Mouse (Mus musculus) kidney, postnatal 36 days (tissue): ENCODE data around the gene Tsacc.
"Not testable (repeated sequence)": the region's sequence is repeated elsewhere in the genome, so short reads cannot be mapped to it uniquely, and the experiment has no call there.

Source experiments
- DNase-seq, 2 experiments: peaks; one replicate each; pipeline ENCODE4 v3.0.0; 2021 to 2022; ENCODE audit warnings: mixed read lengths in 2 of 2

Gene Tsacc

DNA sequence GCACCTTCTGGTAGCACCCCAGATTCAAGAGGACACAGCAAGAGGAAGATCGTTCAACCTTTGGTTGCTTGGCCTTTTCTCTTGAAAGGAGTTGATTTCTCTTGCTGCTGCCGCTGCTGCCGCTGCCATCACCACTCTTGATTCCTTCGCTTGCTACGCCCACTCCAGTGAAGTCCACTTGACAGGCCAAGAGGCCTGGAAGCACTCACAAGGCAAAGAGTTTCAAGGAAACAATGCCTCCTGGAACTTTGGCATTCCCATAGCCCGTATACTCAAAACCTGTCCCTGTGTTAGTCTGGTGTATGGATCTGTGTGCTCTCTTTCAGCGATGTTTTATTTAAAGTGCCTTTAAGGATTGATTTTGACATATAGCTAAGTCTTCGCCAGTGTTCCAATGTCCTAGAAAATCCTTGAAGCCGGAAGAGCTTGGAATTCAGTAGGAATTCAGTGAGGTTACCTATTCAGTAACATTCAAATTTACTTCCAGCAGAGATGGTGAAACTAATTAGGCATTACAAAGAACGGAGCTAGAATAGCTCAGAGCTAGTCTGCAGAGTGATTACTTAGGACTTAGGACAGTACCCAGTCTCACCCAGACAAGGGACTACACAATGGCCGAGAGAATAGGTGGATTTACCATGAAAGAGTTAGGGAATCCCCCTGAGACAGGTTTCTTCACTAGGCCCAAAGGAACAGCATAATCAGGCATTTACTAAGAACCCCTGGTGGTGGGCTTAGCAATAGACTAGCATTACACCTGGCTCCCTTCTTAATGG is 15.5 kb downstream of the Tsacc start:
- not testable (repeated sequence) for DNase-seq

DNA sequence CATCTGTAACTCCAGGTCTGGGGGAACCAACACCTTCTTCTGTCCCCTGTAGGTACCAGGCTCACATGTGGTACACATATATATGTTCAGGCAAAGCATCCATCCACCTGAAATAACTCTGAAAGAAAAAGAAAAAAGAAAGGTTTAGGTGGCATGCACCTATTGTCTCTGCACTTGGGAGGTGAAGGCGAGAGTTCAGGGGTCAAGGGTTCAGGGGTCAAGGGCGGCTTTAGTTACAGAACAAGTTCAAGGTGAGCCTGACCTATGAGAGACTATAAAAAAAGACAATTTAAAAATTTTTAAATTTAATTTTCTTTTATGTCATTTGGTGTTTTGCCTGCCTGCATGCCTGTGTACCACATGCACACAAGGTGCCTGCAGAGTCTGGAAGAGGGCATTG is 16.8 kb downstream of the Tsacc start:
- DNase-seq = no peak

DNA sequence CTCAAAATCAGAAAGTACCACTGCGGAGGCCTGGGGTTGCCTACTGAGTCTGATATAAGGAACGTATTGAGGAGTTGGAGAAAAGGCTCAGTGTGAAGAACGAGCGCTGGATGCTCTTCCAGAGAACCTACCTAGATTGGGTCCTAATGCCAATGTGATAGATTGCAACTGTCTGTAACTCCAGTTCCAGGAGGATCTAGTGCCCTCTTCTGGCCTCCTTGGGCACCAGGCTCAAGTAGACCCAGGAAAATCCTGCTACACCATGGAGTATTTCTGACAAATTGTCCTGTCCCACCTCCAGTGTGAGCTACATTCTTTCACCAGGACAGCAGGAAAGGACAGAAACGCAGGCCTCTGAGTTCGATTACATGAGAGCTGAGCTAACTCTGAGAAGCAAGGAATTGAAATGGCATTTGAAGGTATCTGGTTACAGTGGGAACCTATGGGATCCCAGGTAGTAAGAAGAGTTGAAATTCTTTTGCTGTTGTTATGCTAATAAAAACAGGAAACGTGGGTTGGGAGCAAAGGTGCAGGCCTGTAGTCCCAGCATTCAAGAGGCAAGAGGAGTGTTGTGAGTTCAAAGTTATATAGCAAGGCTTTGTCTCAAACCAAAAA is 20.2 kb downstream of the Tsacc start:
- peak; percentile 36 to 65 for DNase-seq

DNA sequence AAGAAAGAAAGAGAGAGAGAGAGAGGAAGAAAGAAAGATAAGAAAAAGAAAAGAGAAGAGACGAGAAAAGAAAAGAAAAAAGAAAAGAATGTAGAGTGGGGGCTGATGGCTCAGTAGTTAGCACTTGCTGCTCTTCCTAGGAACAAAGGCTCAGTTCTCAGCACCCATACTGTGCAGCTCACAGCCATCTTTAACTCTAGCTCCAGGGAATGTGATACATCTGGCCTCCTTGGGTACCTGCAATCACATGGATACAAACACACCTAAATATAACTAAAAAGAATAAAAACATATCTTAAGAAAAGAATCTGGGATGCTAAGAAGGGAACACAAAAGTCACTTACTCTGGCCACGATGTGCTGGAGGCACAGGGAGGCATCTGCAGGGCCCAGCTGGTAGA is 20.7 kb downstream of the Tsacc start:
- DNase-seq = no peak

DNA sequence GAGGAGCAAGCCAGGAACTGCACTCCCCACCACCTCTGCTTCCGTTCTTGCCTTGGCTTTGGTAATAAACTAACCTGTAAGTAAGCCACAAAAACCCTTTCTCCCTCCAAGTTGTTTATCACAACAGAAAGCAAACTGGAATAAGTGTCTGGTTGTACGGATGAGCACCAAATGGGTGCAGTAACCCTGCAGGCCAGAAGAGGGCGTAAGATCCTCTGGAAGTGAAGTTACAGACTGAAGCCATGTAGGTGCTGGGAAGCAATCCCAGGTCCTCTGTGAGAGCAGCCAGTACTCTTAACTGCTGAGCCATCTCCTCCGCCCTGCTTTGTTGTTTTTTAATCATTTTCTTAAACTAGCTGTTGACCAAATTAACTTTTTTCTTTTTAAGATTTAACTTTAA is 22.8 kb downstream of the Tsacc start:
- no peak for DNase-seq

DNA sequence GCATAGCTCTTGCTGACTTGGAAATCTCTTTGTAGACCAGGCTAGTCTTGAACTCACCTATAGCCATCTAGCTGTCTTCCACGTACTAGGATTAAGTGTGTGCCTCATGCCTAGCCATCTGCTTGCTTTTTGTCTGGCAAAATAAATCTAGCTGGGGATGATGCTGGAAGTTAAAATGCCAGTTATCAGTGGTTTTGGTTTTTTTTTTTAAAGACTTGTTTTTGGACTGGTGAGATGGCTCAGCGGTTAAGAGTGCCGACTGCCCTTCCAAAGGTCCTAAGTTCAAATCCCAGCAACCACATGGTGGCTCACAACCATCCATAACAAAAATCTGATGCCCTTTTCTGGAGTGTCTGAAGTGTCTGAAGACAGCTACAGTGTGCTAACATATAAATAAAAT is 24.9 kb downstream of the Tsacc start:
- DNase-seq = no peak

DNA sequence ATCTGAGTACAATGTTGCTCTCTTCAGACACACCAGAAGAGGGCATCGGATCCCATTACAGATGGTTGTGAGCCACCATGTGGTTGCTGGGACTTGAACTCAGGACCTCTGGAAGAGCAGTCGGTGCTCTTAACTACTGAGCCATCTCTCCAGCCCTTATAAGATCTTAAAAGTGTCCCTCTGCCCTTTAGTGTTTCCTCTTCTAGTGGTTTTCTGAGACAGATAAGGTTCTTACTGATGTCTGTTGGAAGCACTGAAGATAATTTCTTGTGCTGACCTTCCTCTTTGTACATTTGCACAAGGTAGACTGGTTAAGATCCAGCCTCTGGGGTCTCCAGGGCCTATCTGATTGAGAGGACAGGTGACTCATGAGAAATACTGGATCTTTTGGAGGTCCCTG is 25.5 kb downstream of the Tsacc start:
- not testable (repeated sequence) for DNase-seq

DNA sequence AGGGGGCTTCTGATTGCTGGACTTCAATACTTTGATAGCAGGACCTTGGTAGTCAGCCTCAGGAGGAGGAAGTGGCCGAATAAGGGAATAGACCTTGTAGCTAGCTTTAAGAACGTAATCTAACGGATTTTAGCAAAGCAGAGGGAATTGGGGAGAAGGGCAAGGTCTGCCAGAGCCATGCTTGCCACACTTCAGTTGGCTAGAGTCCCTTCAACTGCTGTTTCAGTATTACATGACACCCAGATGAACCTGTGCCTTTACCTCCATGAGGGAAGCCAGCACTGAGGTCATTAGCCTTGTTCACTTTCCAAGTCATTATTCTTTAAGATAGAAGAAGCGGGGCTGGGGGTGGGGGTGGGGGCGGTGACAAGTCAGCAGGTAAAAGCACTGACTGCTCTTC is 27.8 kb downstream of the Tsacc start:
- no peak for DNase-seq

DNA sequence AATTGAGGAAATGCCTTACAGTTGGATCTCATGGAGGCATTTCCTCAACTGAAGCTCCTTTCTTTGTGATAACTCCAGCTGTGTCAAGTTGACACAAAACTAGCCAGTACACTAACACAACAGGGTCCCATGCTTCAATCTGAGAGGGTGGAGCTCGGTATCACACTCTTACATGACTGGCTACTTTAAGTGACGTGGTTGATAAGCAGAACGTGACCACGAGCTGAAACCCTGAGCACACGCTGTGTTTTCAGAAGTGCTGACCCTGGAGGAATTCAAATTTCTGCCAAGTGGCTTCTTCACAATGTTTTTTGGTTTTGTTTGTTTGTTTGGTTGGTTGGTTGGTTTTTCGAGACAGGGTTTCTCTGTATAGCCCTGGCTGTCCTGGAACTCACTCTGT is 28.8 kb downstream of the Tsacc start:
- DNase-seq = not testable (repeated sequence)

DNA sequence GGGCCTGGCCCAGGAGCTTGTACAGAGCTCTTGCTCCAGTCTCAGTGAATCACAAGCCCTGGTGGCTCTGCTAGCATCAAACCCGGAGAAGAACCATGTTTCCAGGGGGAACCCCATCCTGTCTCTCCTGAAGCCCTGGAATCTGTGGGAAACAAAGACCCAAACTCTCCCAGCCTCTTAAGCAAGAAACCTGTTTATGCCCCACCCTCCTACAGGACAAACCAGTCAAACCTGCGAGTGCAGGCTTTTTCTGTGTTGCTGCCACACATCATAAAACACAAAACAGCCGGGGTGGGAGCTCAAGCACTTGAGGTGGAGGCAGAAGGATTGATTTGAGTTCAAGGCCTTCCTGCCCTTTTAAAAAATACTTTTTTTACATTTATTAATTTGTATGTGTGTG is 34.5 kb downstream of the Tsacc start:
- no peak for DNase-seq

DNA sequence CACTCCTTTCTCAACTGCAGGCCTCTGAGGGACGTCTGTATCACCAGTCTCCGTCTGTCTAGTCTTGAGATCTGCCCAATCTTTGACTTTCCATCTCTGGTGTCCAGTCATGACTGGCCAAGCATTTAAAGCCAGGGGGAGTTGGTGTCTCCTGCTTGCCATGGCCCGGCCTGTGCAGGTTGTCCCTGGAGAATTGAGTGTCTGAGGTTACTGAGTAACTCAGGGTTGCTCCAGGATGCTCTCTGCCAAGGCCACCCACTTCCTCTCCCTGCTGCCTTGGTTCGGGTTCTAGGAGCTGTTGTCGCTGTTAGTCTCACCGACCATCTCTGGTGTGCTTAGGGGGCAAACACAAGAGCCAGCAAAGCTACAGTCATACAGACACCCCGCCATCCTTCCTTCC is 40.4 kb downstream of the Tsacc start:
- peak in 1 of 2 experiments; percentile 21 for DNase-seq

DNA sequence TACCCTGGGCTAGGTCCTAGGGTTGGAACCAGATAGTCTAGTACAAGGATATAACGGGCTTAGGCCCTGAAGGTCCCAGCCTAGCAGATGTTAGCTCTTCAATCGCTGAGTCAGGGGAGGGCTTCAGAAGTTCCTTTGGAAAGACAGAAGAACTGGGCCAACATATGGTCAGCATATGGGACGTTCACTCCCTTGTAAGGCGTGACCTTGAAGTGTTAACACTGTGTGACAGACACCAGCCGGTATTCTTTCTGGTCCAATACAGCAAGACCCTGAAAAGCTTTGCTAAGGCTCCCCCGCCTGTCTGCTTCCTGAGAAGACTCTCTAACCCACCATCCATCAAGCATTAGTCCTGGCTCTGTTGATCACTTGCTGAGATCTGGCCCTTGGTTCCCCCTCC is 40.8 kb downstream of the Tsacc start:
- DNase-seq = no peak

DNA sequence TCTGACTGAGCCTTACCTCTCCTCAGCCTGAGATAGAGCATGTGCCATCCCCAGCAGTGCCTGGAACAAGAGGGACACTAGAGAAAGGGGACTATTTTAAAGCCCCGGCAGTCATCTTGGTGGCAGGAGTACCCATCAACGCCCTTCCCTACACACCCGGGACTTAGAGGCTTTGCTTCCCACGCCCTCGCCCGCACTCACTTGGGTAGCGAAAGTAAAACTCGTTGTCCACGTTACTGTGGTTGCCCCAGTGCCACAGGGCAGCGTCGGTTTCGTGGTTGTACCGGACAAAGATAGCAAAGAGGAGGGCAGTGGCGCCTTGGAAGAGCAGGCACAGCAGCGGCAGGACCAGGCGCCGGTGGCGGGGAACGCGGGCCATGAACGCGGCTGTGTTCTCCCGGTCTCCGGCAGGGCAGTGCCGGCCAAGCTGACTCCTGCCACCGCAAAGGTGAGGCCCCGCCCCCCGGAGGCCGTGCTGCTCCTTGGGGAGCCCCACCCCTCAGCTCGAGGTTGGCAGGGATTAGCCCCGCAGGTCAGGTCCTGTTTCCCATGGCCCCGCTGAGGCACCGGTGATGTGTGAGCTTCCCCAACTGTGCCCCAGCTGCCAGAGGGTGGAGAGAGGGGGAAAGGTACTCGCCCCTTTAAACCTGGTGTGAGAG is 42.4 kb downstream of the Tsacc start, which contains the start of gene Rhbg:
TSS of gene Rhbg (minus strand) at position 442 of the 659 bp plus-strand sequence.
- DNase-seq = peak; percentile 85 to 92

DNA sequence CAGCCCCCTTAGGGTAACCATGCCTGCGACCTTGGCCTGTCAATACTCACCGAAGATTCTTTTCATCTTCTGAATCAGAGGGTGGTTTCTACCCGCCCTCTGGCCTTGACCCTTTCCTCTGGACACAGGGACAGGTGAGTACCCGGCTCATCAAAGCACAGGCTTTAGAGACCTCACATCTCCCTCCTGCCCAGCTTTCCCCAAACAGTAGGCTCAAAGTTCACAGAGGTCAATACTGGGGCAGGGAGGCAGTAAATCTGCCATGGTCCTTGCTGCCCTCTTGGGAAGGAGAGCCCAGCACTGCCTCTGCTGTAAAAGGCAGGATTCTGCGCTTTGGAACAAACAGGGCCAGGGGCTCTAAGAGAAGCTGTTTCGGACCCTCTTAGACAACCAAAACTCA is 44.1 kb downstream of the Tsacc start:
- no peak for DNase-seq

DNA sequence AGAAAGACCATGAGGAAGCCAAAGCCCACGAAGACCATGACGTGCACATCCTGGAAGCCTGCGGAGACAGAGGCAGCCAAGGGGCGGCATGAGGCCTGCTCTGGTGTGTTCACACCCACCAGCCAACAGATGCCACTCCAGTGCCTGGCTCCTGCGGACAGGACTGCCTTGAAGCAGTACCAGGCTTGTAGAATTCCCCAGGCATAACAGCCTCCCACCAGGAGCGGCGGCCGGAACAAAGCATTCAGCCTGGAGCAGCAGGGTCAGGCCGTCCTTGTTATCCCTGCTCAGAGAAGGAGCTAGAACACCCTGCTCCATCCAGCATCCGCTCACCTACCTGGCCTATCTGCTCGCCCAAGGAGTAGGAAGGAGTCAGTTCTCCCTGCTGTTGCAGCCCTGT is 48.4 kb downstream of the Tsacc start:
- DNase-seq = no peak

DNA sequence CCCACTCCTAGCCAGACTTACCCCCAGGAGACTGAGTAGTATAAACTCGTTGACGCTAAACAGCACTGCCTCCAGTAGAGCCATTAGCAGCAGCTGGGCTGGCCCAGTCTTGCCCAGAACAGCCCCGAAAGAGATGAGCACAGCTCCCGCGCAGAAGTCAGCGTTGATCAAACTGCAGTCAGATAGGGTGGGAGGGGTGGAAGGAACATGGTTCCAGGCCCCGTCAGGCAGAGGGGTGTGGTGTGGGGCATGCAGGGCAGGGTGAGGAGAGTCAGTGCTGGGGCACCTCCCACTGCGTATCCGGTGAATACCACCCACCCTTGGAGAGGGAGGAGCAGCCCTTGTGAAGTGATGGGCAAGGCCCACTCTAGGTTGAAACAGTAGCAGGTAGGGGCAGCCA is 49.1 kb downstream of the Tsacc start:
- no peak for DNase-seq

DNA sequence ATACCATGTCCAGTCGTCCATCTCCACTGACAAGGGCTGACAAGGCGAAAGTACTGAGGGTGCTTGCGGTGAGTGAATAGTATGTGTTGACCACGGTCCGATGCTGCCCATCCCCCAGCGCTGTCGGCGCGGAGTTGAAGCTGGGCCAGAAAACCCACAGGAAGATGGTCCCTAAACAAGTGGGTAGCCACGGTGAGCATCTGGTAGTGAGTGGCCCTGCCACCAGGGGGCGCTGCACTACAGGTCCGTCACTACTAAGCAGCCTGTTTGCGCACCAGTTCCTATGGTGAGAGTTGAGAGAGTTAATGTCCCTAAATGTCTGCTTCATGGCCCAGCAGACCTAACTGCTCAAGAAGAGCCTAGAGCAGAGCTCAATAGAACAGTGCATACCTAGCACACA is 51.0 kb downstream of the Tsacc start:
- peak; percentile 65 to 91 for DNase-seq

DNA sequence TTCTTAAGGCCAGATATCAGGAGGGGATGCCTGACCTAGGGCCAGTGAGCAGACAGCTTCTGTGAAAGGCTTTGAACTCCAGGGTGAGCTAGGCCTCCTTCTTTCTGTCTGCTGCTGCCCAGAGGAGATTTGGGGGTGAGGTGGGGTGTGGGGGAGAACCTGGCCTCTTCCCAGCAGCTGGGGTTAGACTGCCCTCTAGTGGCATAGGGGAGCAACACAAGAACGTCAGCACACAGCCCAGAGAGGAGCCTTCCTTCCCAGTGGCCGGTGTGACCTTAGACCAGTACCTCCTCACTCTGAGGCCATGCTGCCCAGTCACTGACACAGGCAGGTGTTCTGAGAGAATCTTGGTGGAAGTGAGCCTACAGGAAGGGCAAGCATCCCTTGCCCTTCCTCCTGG is 52.7 kb downstream of the Tsacc start:
- peak; percentile 26 to 69 for DNase-seq

DNA sequence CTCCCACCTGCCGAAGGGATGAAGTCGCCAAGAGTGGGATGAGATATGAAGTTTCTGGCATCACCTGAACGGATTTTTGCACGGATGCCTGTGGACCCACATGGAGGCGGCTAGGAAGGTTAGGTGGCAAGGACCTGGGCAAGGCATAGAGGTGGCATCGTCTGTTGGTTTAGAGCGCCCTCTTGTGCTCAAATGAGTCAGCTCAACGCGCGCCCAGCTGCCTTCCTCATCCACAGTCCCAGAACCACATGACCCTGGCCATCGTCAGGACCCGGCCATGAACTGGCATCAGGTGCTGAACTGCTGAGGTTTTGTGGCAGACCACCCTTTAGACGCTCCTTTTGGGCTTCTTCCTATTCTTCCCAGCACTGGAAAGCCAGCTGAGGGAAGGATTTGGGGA is 54.3 kb downstream of the Tsacc start:
- peak; percentile 72 to 89 for DNase-seq

DNA sequence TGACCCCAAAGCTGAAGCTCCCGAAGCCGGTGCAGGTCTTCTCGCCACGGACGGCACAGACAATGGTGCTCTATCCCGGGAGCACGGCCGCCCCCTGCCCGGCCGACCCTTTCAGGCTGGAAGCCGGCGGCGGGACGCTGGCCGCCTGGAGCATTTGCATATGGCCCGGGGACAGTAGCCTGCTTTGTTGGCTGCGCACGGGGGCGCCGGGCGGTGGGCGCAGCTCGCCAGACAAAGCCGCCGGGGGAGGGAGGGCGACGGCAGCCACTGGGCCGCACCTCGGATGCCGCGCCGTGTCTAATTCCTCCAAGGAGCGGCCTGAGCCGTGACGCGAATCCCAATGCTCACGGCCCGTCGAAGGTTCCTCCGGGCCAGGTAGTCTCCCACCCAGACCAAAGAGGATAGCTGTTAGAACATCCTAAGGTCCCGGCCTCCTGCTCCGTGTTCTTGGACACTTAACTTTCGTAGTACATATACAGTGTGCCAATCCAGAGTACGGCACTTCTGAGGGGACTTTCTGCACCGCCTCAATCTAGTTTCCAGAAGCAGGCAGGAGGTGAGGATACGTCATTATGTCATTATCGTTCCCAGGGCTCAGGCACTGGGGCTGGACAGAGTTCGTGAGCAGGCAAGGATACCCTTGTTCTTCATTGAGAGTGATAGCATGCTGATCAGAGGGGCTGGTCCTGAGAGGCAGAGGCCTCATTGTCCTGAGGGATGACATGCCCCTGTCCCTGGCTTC is 55.6 kb downstream of the Tsacc start:
- DNase-seq = no peak

DNA sequence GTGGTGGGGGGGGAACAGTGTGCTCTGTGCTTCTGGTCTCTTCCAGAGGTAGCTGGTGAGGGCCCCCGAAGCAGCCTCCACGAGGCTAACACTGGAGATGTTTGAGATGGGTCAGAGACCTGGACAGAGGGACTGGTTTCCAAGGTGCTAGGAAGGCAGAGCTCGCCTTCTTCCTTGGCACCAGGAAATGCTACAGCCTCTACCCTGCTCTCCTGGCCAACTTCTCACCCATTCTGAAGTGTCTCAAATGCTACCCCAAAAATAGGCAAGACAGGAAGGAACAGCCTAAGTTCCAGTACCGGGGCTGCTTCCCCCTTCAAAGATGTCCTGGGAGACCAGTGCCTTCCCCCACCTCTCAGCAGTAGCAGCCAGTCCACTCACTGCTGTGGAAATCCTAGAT is 57.4 kb downstream of the Tsacc start:
- DNase-seq = no peak

DNA sequence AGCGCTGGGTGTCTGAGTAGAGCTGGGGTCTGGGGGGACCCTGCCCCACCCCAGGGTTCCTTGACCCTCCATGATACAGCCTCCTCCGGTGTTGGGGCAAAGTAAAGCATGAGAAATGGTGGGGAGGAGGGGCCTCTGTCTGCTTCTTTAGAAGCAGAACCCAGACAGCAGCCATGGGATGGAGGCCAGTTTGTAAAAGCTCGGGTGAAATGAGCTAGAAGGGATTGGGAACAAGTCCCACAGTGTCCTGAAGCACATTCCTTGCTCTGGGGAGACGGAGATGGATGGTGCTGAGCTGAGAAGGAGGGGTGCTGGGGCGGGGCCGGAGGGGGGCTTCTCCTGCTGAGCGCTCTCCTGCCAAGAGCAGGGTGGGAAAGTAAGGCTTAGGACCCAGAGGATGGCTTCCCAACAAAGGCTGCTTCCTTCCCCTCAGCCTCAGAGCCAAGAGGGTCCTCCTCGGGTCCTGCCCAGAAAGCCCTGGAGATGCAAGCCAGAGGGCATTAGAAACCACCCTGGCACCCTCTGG is 57.9 kb downstream of the Tsacc start:
- DNase-seq = no peak

DNA sequence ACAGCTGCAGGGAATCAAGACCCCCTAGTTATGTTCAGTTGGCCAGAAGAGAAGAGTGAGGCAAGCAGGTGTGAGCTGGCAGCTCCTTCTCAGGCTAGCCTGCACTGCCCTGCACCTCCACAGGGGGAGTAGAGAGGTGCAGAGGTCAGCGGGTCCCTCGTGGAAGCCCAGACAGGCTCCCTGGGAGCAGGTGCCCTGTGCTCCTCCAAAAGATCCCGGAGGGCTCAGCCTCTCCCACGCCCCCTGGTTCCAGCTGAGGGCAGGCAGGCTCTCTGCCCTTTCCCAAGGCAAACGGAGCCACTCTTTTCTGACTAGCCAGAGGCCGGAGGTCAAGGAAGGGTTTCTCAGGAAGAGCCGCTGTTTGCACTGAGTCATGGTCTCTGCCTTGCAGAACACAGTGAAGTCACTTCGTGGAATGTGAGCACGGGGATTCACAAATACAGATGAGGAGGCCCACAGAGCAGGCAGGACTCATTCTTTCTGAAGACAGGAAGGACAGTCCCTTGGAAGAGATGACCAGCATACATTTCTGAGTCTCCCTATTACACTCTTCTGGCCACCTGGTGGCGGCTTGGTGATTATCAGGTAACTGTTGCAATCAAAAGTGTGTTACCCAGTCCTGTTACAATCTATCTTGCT is 59.1 kb downstream of the Tsacc start:
- DNase-seq = peak in 1 of 2 experiments; percentile 67
